Mouse (Mus musculus) layer of hippocampus, adult 18-20 months (tissue): ENCODE data around the gene Mier2. TPM values are rescaled to one million over a fixed set of nuclear protein-coding genes. Genes with fewer than 3 reads are reported as not detected.
A peak's percentile ranks its signal among the peaks of the same experiment; 100 is the strongest.

Source experiments
- DNase-seq, 2 experiments: peaks; one replicate each; pipeline ENCODE4 v3.0.0; 2022; ENCODE audit warnings: low spot score in 2 of 2
- microRNA-seq, 2 experiments: library from miRNA; unstranded; fragments of <30 nt; microRNA quantifications; one replicate each; pipeline ENCODE4 v1.2.0; 2021
- total RNA-seq, 2 experiments: library from RNA; stranded (reverse); gene quantifications; 2 replicates each; pipeline ENCODE4 v1.2.3; 2021

The Mier2 gene
- total RNA-seq, 2 experiments from 2014 or later, result 54.6 to 61.8 TPM

DNA sequence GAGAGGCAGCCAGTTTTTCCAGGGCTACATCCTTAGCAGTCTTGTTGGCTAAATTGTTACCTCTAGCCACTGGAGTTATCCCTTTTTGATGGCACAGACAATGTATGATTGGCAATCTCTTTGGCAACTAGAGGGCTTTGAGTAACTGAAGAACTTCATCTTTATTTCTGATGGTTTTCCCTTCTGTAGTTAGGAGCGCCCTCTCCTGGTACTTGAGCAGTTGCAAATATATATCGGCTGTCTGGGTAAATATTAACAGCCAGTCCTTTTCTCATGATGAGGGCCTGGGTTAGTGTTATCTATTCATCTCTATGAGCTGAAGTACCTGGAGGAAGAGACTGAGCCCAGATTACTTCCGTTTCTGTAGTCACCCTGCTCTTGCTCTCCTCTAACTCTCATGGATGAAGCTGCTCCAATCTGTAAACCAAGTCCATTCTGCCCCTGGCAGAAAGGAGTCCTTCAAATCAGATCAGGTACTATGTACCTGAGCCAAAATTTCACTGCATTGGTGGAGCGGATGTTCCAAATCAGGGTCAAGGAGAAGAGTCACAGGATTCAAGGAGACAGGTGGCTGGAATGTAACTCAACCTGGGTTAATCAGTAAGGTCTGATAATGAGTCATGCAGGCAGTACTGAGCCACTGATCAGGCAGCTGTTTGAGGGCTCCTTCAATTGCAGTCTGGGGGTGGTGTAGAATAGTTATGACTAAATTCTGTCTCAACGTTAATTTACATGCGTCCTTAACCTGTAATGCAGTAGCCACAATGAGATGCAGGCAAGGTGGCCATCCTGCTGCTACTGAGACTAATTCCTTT lies 52.0 kb downstream of the Mier2 start:
- peak in 1 of 2 experiments; percentile 5 for DNase-seq

DNA sequence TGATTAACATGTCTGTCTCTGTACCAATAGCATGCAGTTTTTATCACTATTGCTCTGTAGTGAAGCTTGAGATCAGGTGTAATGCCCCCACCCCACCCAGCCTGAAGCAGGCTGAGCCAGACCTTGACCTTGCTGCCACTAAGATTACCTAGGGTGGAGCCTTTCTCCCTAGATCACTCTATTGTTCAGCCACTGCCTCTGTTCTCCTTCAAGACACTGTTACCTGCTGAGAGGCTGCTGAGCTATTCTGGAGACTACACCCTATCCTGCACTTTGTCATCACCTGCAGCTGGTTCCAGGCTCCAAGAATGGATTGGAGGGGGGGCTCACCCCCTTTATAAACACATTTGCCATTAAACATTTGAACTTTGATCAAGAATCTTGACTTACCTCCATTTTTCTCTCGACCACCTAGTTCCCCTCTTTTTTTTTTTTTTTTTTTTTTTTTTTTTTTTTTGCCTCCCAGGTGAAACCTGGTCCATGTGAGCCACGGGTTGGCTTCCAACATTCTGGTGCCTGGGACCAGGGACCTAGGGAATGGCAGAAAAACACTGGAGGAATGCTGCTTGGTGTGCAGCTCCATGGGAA lies 58.2 kb downstream of the Mier2 start:
- DNase-seq, result no peak

DNA sequence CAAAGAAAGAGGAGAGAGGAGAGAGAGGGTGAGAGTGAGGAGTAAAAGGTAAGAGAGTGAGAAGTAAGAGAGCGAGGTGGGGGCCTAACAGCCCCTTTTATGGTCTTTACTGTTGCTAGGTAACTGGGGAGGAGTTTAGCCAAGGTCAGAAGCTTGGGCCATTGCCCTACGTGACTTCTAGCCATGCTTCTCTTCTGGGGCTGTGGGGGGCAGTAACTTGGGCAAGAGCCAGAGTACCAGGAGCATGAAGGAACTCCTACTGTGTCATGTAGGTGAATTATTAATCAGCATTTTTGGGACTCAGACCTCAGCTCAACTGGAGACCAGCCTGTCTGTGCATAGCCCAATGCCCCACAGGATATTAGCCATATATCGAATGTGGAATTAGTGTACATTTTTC lies 59.1 kb downstream of the Mier2 start:
- DNase-seq, result no peak

Small RNA genes lying within 50 kb of the gene (microRNA-seq; reads per million reads assigned to microRNA genes)
- gene Mir6909, result 0.74 to 0.78 reads per million in 2 experiments

Other genes with a start within 250 kb of the Mier2 start
- gene Vmn2r82, start 198.7 kb downstream of the Mier2 start, total RNA-seq, result not detected
- not detected for gene Vmn2r83, start 86.5 kb downstream of the Mier2 start, total RNA-seq
- gene Plpp2, start 21.4 kb downstream of the Mier2 start, total RNA-seq, result 1 to 10 TPM; 5.8 to 6.7 TPM
- gene Theg, start 32.1 kb upstream of the Mier2 start, total RNA-seq, result under 1 TPM in 1 of 2 experiments, not detected in 1; 0.79 TPM
- gene C2cd4c, start 58.8 kb upstream of the Mier2 start, total RNA-seq, result 10 to 100 TPM; 11.7 to 17.0 TPM
- 10 to 100 TPM; 41.5 to 43.4 TPM for gene Shc2, start 82.7 kb upstream of the Mier2 start, total RNA-seq
- gene Odf3l2, start 90.5 kb upstream of the Mier2 start, total RNA-seq, result under 1 TPM in 1 of 2 experiments, not detected in 1; 0.59 TPM
- gene Madcam1, start 109.4 kb upstream of the Mier2 start, total RNA-seq, result not detected
- gene Tpgs1, start 114.2 kb upstream of the Mier2 start, total RNA-seq, result 10 to 100 TPM; 64.4 to 68.5 TPM
- 10 to 100 TPM; 65.4 to 74.2 TPM for gene Cdc34, start 127.0 kb upstream of the Mier2 start, total RNA-seq
- 1 to 10 TPM; 3.3 to 3.6 TPM for gene Gzmm, start 133.8 kb upstream of the Mier2 start, total RNA-seq
- 100 to 1,000 TPM; 554 to 566 TPM for gene Bsg, start 149.3 kb upstream of the Mier2 start, total RNA-seq
- 100 to 1,000 TPM; 134 TPM for gene Hcn2, start 161.4 kb upstream of the Mier2 start, total RNA-seq
- gene Polrmt, start 191.4 kb upstream of the Mier2 start, total RNA-seq, result 10 to 100 TPM; 42.4 to 51.3 TPM
- gene Fgf22, start 199.9 kb upstream of the Mier2 start, total RNA-seq, result 1 to 10 TPM; 1.5 to 2.2 TPM
- gene Rnf126, start 211.8 kb upstream of the Mier2 start, total RNA-seq, result 10 to 100 TPM; 84.9 to 87.3 TPM
- gene Fstl3, start 222.1 kb upstream of the Mier2 start, total RNA-seq, result 1 to 10 TPM; 1.8 to 2.5 TPM
- under 1 TPM; 0.61 to 0.89 TPM for gene Prss57, start 235.8 kb upstream of the Mier2 start, total RNA-seq
- gene Palm, start 238.4 kb upstream of the Mier2 start, total RNA-seq, result 100 to 1,000 TPM; 293 to 314 TPM